Mouse (Mus musculus): ENCODE measurements around the gene Ly6g5b. TPM values are rescaled to one million over a fixed set of nuclear protein-coding genes. Genes with fewer than 3 reads are reported as not detected.
"Not testable (repeated sequence)": the region's sequence is repeated elsewhere in the genome, so short reads cannot be mapped to it uniquely, and the experiment has no call there.

Ly6g5b gene
- polyA plus RNA-seq, 1 experiment from 2014 or later: 0.99 TPM

- Histone ChIP-seq H3K4me1 (peaks cover 19% of the 10 kb centered on the region), H3K27ac (no peak overlapping the region), H3K9me3 (no peaks in the 10 kb centered on the region), H3K27me3 (ENCODE audit: insufficient read depth, poor library complexity, severe bottlenecking) (no peaks in the 10 kb centered on the region), H3K36me3 (peaks cover 26% of the 10 kb centered on the region), H3K4me3 (no peak overlapping the region)
- DNase-seq (ENCODE audit: low spot score): no peak
- 88% methylated on average over 7 of the region's 7 CpGs for WGBS
These were observed 18.3 kb upstream of the Ly6g5b start for GRCm38 (mm10) chr17:35133517-35133916.

GRCm38 (mm10) chr17:35132174-35132560 lies 16.9 kb upstream of the Ly6g5b start:
- WGBS: 71% methylated on average over 3 of the region's 3 CpGs
- Histone ChIP-seq H3K27ac (no peak overlapping the region), H3K36me3 (peaks cover 27% of the 10 kb centered on the region), H3K27me3 (ENCODE audit: insufficient read depth, poor library complexity, severe bottlenecking) (no peaks in the 10 kb centered on the region), H3K9me3 (no peaks in the 10 kb centered on the region), H3K4me1 (peaks cover 26% of the 10 kb centered on the region), H3K4me3 (no peak overlapping the region)
- DNase-seq (ENCODE audit: low spot score): no peak

GRCm38 (mm10) chr17:35131500-35132173 lies 16.4 kb upstream of the Ly6g5b start, which contains the start of gene Apom:
TSS of gene Apom (minus strand) at chr17:35132050.
- H3K36me3 ChIP-seq: peaks cover 27% of the 10 kb centered on the region
- no peaks in the 10 kb centered on the region for H3K27me3 ChIP-seq (ENCODE audit: insufficient read depth, poor library complexity, severe bottlenecking)
- no peak within 1 kb of the TSS for H3K4me3 ChIP-seq
- peaks cover 26% of the 10 kb centered on the region for H3K4me1 ChIP-seq
- H3K9me3 ChIP-seq: no peaks in the 10 kb centered on the region
- WGBS: 77% methylated on average over 15 of the region's 15 CpGs
- no peak within 1 kb of the TSS for H3K27ac ChIP-seq
- DNase-seq (ENCODE audit: low spot score): no peak

GRCm38 (mm10) chr17:35131038-35131437 lies 15.8 kb upstream of the Ly6g5b start:
- WGBS: 86% methylated on average over 8 of the region's 8 CpGs
- Histone ChIP-seq H3K9me3 (no peaks in the 10 kb centered on the region), H3K27me3 (ENCODE audit: insufficient read depth, poor library complexity, severe bottlenecking) (no peaks in the 10 kb centered on the region), H3K27ac (no peak overlapping the region), H3K4me1 (peaks cover 27% of the 10 kb centered on the region), H3K4me3 (no peak overlapping the region), H3K36me3 (peaks cover 27% of the 10 kb centered on the region)
- DNase-seq (ENCODE audit: low spot score): no peak

GRCm38 (mm10) chr17:35128996-35129395 lies 13.8 kb upstream of the Ly6g5b start:
- WGBS: 65% methylated on average over 11 of the region's 11 CpGs
- H3K9me3 ChIP-seq: no peaks in the 10 kb centered on the region
- H3K4me1 ChIP-seq: peaks cover 36% of the 10 kb centered on the region
- no peak overlapping the region for H3K4me3 ChIP-seq
- DNase-seq (ENCODE audit: low spot score): no peak
- peaks cover 38% of the 10 kb centered on the region for H3K36me3 ChIP-seq
- H3K27ac ChIP-seq: no peak overlapping the region
- H3K27me3 ChIP-seq (ENCODE audit: insufficient read depth, poor library complexity, severe bottlenecking): no peaks in the 10 kb centered on the region

- Histone ChIP-seq H3K27me3 (ENCODE audit: insufficient read depth, poor library complexity, severe bottlenecking) (no peaks in the 10 kb centered on the region), H3K4me1 (peaks cover 43% of the 10 kb centered on the region), H3K36me3 (peaks cover 47% of the 10 kb centered on the region), H3K27ac (peak overlapping the region; percentile 93), H3K9me3 (no peaks in the 10 kb centered on the region), H3K4me3 (peak overlapping the region; percentile 81)
- DNase-seq (ENCODE audit: low spot score): no peak
- 70% methylated on average over 13 of the region's 13 CpGs for WGBS
These were observed 11.8 kb upstream of the Ly6g5b start for GRCm38 (mm10) chr17:35127017-35127416.

- H3K4me1 ChIP-seq: peaks cover 45% of the 10 kb centered on the region
- peak within 1 kb of the TSS; percentile 81 for H3K4me3 ChIP-seq
- H3K9me3 ChIP-seq: no peaks in the 10 kb centered on the region
- H3K27ac ChIP-seq: peak within 1 kb of the TSS; percentile 93
- H3K36me3 ChIP-seq: peaks cover 47% of the 10 kb centered on the region
- DNase-seq (ENCODE audit: low spot score): peak; percentile 90
- no peaks in the 10 kb centered on the region for H3K27me3 ChIP-seq (ENCODE audit: insufficient read depth, poor library complexity, severe bottlenecking)
- WGBS: under 1% methylated on average over 36 of the region's 36 CpGs
These were observed 11.0 kb upstream of the Ly6g5b start, which contains the start of gene D17H6S53E for GRCm38 (mm10) chr17:35126206-35126611. TSS of gene D17H6S53E (plus strand) at chr17:35126373.

- H3K9me3 ChIP-seq: no peaks in the 10 kb centered on the region
- peak overlapping the region; percentile 81 for H3K4me3 ChIP-seq
- WGBS: 25% methylated on average over 6 of the region's 6 CpGs
- DNase-seq (ENCODE audit: low spot score): no peak
- H3K36me3 ChIP-seq: peaks cover 42% of the 10 kb centered on the region
- peaks cover 45% of the 10 kb centered on the region for H3K4me1 ChIP-seq
- H3K27ac ChIP-seq: peak overlapping the region; percentile 78; the same call in 1 of the 2 replicates
- no peaks in the 10 kb centered on the region for H3K27me3 ChIP-seq (ENCODE audit: insufficient read depth, poor library complexity, severe bottlenecking)
These were observed 10.3 kb upstream of the Ly6g5b start for GRCm38 (mm10) chr17:35125578-35125977.

- no peak overlapping the region for H3K4me3 ChIP-seq
- no peak overlapping the region for H3K27ac ChIP-seq
- DNase-seq (ENCODE audit: low spot score): no peak
- WGBS: 93% methylated on average over 1 of the region's 1 CpGs
- H3K36me3 ChIP-seq: peaks cover 39% of the 10 kb centered on the region
- no peaks in the 10 kb centered on the region for H3K27me3 ChIP-seq (ENCODE audit: insufficient read depth, poor library complexity, severe bottlenecking)
- H3K9me3 ChIP-seq: no peaks in the 10 kb centered on the region
- peaks cover 50% of the 10 kb centered on the region for H3K4me1 ChIP-seq
These were observed 9.9 kb upstream of the Ly6g5b start for GRCm38 (mm10) chr17:35125081-35125480.

- WGBS: 92% methylated on average over 12 of the region's 12 CpGs
- H3K27ac ChIP-seq; H3K4me3 ChIP-seq; DNase-seq (ENCODE audit: low spot score); H3K9me3 ChIP-seq; H3K27me3 ChIP-seq (ENCODE audit: insufficient read depth, poor library complexity, severe bottlenecking): not testable (repeated sequence)
- Histone ChIP-seq H3K4me1 (peaks cover 53% of the 10 kb centered on the region), H3K36me3 (peaks cover 41% of the 10 kb centered on the region)
These were observed 9.2 kb upstream of the Ly6g5b start for GRCm38 (mm10) chr17:35124261-35124896.

- H3K9me3 ChIP-seq; H3K4me3 ChIP-seq; H3K27ac ChIP-seq; H3K27me3 ChIP-seq (ENCODE audit: insufficient read depth, poor library complexity, severe bottlenecking); DNase-seq (ENCODE audit: low spot score): not testable (repeated sequence)
- WGBS: 88% methylated on average over 9 of the region's 9 CpGs
- H3K4me1 ChIP-seq: peaks cover 45% of the 10 kb centered on the region
- peaks cover 44% of the 10 kb centered on the region for H3K36me3 ChIP-seq
These were observed 8.1 kb upstream of the Ly6g5b start for GRCm38 (mm10) chr17:35123287-35123686.

- peak within 1 kb of the TSS; percentile 97 for H3K4me3 ChIP-seq
- no peaks in the 10 kb centered on the region for H3K9me3 ChIP-seq
- H3K36me3 ChIP-seq: peaks cover 48% of the 10 kb centered on the region
- no peaks in the 10 kb centered on the region for H3K27me3 ChIP-seq (ENCODE audit: insufficient read depth, poor library complexity, severe bottlenecking)
- no peak for DNase-seq (ENCODE audit: low spot score)
- peaks cover 35% of the 10 kb centered on the region for H3K4me1 ChIP-seq
- WGBS: under 1% methylated on average over 19 of the region's 19 CpGs
- H3K27ac ChIP-seq: peak within 1 kb of the TSS; percentile 94
These were observed 6.7 kb upstream of the Ly6g5b start, which contains the start of gene Csnk2b for GRCm38 (mm10) chr17:35121871-35122303. TSS of gene Csnk2b (minus strand) at chr17:35122053.

- peak; percentile 99 for DNase-seq (ENCODE audit: low spot score)
- peak within 1 kb of the TSS; percentile 97 for H3K4me3 ChIP-seq
- H3K27me3 ChIP-seq (ENCODE audit: insufficient read depth, poor library complexity, severe bottlenecking): no peaks in the 10 kb centered on the region
- H3K9me3 ChIP-seq: no peaks in the 10 kb centered on the region
- peaks cover 52% of the 10 kb centered on the region for H3K36me3 ChIP-seq
- peaks cover 29% of the 10 kb centered on the region for H3K4me1 ChIP-seq
- H3K27ac ChIP-seq: peak within 1 kb of the TSS; percentile 94
- WGBS: under 1% methylated on average over 50 of the region's 50 CpGs
These were observed 6.0 kb upstream of the Ly6g5b start, which contains the start of gene Gpank1 for GRCm38 (mm10) chr17:35121143-35121799. TSS of gene Gpank1 (plus strand) at chr17:35121455.
